Mouse (Mus musculus) C2C12 (cell line): ENCODE data around the gene Il21. TPM values are rescaled to one million over a fixed set of nuclear protein-coding genes. Genes with fewer than 3 reads are reported as not detected.

Source experiments
- H3K27me3 ChIP-seq: one replicate; pipeline ENCODE4 v1.6.1; 2011; ENCODE audit not compliant: control insufficient read depth, insufficient read depth, insufficient read length
- H3K36me3 ChIP-seq: one replicate; pipeline ENCODE4 v1.6.1; 2011; ENCODE audit not compliant: control insufficient read depth, insufficient read depth
- H3K4me3 ChIP-seq: one replicate; pipeline ENCODE4 v1.5.1; 2011; ENCODE audit warnings: mild to moderate bottlenecking, control low read depth; ENCODE audit not compliant: poor library complexity, insufficient read depth, severe bottlenecking
- H3K79me2 ChIP-seq: one replicate; pipeline ENCODE4 v1.6.1; 2011; ENCODE audit not compliant: control insufficient read depth, insufficient read depth
- H3K79me3 ChIP-seq: one replicate; pipeline ENCODE4 v1.6.1; 2011; ENCODE audit warnings: low read depth, control low read depth
- H3ac ChIP-seq: one replicate; pipeline ENCODE3; 2011; ENCODE audit warnings: low read depth; ENCODE audit not compliant: control insufficient read depth, insufficient read length
- CEBPB ChIP-seq: IDR thresholded peaks from one replicate; pipeline ENCODE4 v1.6.1; 2011; ENCODE audit warnings: low read depth, mild to moderate bottlenecking, control low read depth, moderate library complexity
- CTCF ChIP-seq: IDR thresholded peaks from one replicate; pipeline ENCODE4 v1.5.1; 2011; ENCODE audit not compliant: control insufficient read depth, insufficient read depth, insufficient read length
- FOSL1 ChIP-seq: IDR thresholded peaks from one replicate; pipeline ENCODE4 v1.8.0; 2011; ENCODE audit warnings: mild to moderate bottlenecking, low read length; ENCODE audit not compliant: poor library complexity, insufficient read depth, severe bottlenecking
- MAX ChIP-seq: IDR thresholded peaks from one replicate; pipeline ENCODE4 v1.6.1; 2011; ENCODE audit warnings: mild to moderate bottlenecking, control low read depth
- MYOD1 ChIP-seq: IDR thresholded peaks from one replicate; pipeline ENCODE4 v1.6.1; 2011; ENCODE audit warnings: low read depth; ENCODE audit not compliant: control insufficient read depth, insufficient read length
- MYOG ChIP-seq: IDR thresholded peaks from one replicate; pipeline ENCODE4 v1.6.1; 2011; ENCODE audit not compliant: control insufficient read depth, insufficient read length; ENCODE audit errors: extremely low read depth
- USF1 ChIP-seq: IDR thresholded peaks from one replicate; pipeline ENCODE4 v1.6.1; 2011; ENCODE audit warnings: low read depth, mild to moderate bottlenecking, control low read depth, moderate library complexity
- polyA plus RNA-seq: library from polyadenylated mRNA; unstranded; fragments of >200 nt; fragmentation: generic; extraction: Trizol; gene quantifications from one replicate; pipeline ENCODE4 v1.2.1, GENCODE M21; 2012; ENCODE audit warnings: missing spikeins

Gene Il21
- polyA plus RNA-seq, 1 experiment = not detected

- Histone ChIP-seq H3K4me3 (no peak overlapping the region), H3K36me3 (no peaks in the 10 kb centered on the region), H3K79me2 (no peaks in the 10 kb centered on the region), H3K27me3 (no peaks in the 10 kb centered on the region), H3ac (no peak overlapping the region), H3K79me3 (no peaks in the 10 kb centered on the region)
- no peak for TF ChIP-seq MYOG
These were observed 46.9 kb downstream of the Il21 start for GRCm38 (mm10) chr3:37185534-37185933.

GRCm38 (mm10) chr3:37182415-37183269, 49.8 kb downstream of the Il21 start:
- Histone ChIP-seq H3K36me3 (no peaks in the 10 kb centered on the region), H3K4me3 (no peak overlapping the region), H3K79me2 (no peaks in the 10 kb centered on the region), H3K27me3 (no peaks in the 10 kb centered on the region), H3K79me3 (no peaks in the 10 kb centered on the region), H3ac (no peak overlapping the region)
- TF ChIP-seq CTCF = no peak
- TF ChIP-seq CEBPB = no peak
- TF ChIP-seq USF1 = no peak

- H3K36me3 ChIP-seq = no peaks in the 10 kb centered on the region
- H3K4me3 ChIP-seq = no peak overlapping the region
- H3K79me3 ChIP-seq = no peaks in the 10 kb centered on the region
- no peaks in the 10 kb centered on the region for H3K79me2 ChIP-seq
- TF ChIP-seq MYOG (no peak), MYOD1 (no peak)
- no peaks in the 10 kb centered on the region for H3K27me3 ChIP-seq
- H3ac ChIP-seq = no peak overlapping the region
These were observed 51.4 kb downstream of the Il21 start for GRCm38 (mm10) chr3:37181041-37181440.

GRCm38 (mm10) chr3:37180039-37180743, 52.2 kb downstream of the Il21 start:
- TF ChIP-seq MYOG = no peak
- no peak for TF ChIP-seq CTCF
- TF ChIP-seq CEBPB = no peak
- TF ChIP-seq MYOD1 = no peak
- TF ChIP-seq USF1 = no peak
- no peak for TF ChIP-seq FOSL1
- no peak for TF ChIP-seq MAX
- Histone ChIP-seq H3K4me3 (no peak overlapping the region), H3ac (no peak overlapping the region), H3K27me3 (no peaks in the 10 kb centered on the region), H3K79me3 (no peaks in the 10 kb centered on the region), H3K79me2 (no peaks in the 10 kb centered on the region), H3K36me3 (no peaks in the 10 kb centered on the region)

- no peak overlapping the region for H3ac ChIP-seq
- TF ChIP-seq USF1 (no peak), MAX (no peak), CEBPB (no peak), MYOG (no peak), CTCF (no peak), FOSL1 (no peak), MYOD1 (no peak)
- no peaks in the 10 kb centered on the region for H3K79me3 ChIP-seq
- no peak overlapping the region for H3K4me3 ChIP-seq
- no peaks in the 10 kb centered on the region for H3K27me3 ChIP-seq
- no peaks in the 10 kb centered on the region for H3K36me3 ChIP-seq
- H3K79me2 ChIP-seq = no peaks in the 10 kb centered on the region
These were observed 53.0 kb downstream of the Il21 start for GRCm38 (mm10) chr3:37179472-37179871.

- H3K36me3 ChIP-seq = no peaks in the 10 kb centered on the region
- no peak overlapping the region for H3ac ChIP-seq
- TF ChIP-seq USF1 = no peak
- TF ChIP-seq CEBPB = no peak
- no peak for TF ChIP-seq FOSL1
- no peak for TF ChIP-seq MYOG
- no peak for TF ChIP-seq MYOD1
- no peak for TF ChIP-seq CTCF
- no peaks in the 10 kb centered on the region for H3K79me2 ChIP-seq
- no peaks in the 10 kb centered on the region for H3K79me3 ChIP-seq
- H3K4me3 ChIP-seq = no peak overlapping the region
- no peaks in the 10 kb centered on the region for H3K27me3 ChIP-seq
These were observed 57.5 kb downstream of the Il21 start for GRCm38 (mm10) chr3:37174711-37175572.
